Mouse (Mus musculus) NIH3T3 (cell line): ENCODE measurements at regions not wholly inside any gene's neighbourhood (a gene's known extent, or its start where the extent isn't known, plus 50 kb on each side); places are given as distances from the start of the nearest gene placed in this dataset.
"Not testable (repeated sequence)": the region's sequence is repeated elsewhere in the genome, so short reads cannot be mapped to it uniquely, and the experiment has no call there.

Experiments
- DNase-seq: peaks from one replicate; pipeline ENCODE4 v3.0.0-alpha.2; 2012; ENCODE audit warnings: low read depth

DNA sequence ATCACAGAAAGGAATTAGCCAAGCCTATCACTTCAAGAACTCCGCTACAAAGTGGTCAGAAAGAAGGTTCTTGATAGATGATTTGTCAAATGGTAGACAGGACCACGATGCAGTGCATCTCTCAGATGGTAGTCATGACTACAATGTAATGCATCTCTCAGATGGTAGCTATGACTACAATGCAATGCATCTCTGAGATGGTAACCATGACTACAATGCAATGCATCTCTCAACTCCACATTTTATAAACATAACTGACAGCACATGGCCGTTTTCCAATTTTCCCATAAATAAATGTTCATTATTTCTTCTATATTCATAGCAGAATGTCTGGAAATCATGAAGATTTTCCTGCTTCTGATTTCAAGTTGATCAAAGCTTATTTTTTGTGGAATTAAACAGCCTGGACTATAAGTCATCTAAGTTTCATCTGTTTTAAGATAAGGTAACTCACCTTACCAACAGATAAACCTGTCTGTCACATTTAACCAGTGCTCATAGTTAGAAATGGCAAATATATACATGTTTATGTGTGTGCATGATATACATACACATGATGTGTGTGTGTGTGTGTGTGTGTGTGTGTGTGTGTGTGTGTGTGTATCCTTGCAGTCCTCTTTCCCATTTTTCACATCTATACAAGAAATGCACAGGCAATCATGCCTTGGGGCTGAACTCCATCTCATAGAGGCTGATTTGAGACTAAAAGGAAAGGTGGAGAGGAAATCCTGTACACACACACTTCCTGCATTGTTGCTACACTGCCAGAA, 122.4 kb downstream of the Phf3 start:
- no peak for DNase-seq

- no peak for DNase-seq
These were observed 131.8 kb downstream of the Phf3 start for GRCm38 (mm10) chr1:30741955-30742354.

DNA sequence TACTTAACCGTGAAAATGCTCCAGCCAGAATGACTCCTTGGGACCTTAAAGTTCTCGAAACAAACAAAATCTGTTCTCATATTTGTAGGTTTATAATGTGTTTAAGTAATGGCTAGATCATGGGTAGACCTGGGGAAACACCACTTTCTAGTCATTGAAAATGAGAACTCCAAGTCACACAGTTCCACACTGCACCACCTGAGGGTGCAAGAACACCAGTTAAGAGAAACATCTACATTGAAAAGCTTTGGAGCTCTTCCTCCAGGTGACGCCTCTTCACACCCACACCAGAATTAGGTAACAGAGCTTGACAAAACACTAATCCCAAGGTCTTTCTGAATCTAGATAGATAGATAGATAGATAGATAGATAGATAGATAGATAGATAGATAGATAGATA, 132.9 kb downstream of the Phf3 start:
- DNase-seq = peak; percentile 11

- no peak for DNase-seq
These were observed 152.2 kb downstream of the Phf3 start for GRCm38 (mm10) chr1:30721519-30721918.

- DNase-seq = no peak
These were observed 152.9 kb downstream of the Phf3 start for GRCm38 (mm10) chr1:30720829-30721228.

- no peak for DNase-seq
These were observed 155.1 kb downstream of the Phf3 start for GRCm38 (mm10) chr1:30718578-30718977.

- no peak for DNase-seq
These were observed 157.4 kb downstream of the Phf3 start for GRCm38 (mm10) chr1:30716346-30716745.

- DNase-seq = no peak
These were observed 172.6 kb downstream of the Phf3 start for GRCm38 (mm10) chr1:30701116-30701515.

DNA sequence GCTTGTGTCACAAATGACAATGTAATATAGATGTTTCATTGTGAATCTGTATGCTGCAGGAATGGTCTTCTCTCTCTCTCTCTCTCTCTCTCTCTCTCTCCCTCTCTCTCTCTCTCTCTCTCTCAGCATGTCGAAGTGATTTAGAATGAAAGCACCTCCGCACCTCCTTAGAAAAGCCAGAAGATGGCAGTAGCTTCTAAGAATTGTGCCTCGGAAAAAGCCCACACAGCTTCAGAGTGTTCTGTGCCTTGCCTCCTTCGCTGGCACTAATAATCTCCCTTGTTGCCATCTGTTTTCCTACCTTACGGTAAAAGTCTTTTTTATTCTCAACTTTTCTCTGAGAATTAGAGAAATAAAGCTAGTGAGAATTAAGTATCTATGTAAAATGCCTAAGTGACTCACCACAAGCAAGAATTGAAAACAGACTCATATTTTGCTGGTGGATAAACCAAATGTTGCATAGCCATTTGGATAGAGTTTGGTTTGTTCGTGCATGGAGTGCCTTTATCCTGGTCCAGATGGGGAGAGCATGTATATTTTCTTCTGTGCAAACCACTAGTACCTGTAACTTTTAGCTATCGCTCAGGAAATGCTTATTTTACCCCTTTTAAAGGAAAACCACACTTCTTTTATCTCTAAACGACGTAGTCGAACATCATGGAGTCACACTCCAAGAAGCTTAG, 173.2 kb downstream of the Phf3 start:
- DNase-seq = peak; percentile 39

GRCm38 (mm10) chr1:30696342-30696741, 177.4 kb downstream of the Phf3 start:
- no peak for DNase-seq

GRCm38 (mm10) chr1:30685318-30685717, 188.4 kb downstream of the Phf3 start:
- no peak for DNase-seq

- no peak for DNase-seq
These were observed 189.8 kb downstream of the Phf3 start for GRCm38 (mm10) chr1:30683889-30684288.

- no peak for DNase-seq
These were observed 233.9 kb downstream of the Phf3 start for GRCm38 (mm10) chr1:30639807-30640206.

DNA sequence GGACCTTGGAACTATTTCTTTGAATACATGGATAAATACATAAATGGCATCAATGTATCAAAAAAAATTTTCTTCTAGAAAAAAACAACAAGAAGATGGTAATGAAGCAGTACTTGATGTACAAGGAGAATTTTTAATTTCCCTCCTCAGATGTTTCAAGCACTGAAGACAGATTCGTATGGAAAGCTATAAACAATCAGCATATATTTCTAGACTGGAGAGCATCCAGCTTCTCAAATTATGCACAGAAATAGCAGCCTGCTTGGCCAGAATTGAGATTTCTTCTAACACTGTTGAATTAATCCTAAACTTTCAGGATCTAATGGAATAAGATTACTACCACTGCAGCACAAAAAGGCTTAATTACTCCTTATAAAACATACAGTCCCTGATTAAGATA, 241.0 kb downstream of the Phf3 start:
- DNase-seq = no peak

GRCm38 (mm10) chr1:30627796-30628195, 245.9 kb downstream of the Phf3 start:
- DNase-seq = not testable (repeated sequence)

DNA sequence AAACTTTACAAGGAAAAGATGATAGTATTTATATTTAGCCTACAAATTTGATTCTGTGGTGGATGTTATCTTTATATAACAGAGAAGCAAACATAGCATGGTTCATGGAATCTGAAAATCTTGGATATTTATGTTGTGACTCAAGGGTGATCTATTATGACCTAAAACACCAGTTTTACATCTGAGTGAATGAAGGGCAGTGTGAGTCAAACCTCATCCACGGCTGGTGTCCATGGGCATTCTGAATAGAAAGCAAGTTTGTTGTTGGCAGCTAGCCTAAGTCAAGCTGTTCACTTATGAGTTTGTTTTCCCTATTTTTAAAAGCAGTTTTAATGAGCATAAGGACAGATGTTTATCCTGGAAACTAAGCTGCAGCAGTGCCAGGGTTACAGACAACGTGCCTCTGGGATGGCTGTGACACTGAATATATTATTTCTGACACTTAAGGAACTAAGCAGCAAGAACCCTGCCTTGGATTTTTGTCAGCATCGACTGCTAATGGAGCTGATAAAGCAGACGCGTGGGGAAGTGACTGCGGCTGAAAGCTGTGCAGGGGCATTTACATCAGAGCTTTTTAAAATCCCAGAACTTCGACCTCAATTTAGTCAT, 278.5 kb downstream of the Phf3 start:
- no peak for DNase-seq

DNA sequence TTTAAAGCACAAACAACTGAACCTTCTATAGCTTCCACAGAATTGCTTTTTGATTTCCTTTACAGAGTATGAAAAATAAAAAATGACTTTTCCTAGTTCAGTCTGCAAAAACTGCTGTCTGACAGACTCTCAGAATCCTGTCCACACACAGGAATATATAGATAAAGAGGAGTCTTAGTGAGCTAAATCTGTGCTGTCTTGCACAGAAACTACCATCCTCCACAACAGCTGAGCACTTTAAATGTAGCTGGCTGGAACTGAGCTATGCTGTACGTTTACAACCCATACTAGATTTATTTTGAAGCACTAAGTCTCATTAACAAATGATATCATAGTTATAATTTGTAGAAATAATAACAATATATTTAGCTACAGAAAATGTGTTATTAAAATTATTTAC, 279.7 kb downstream of the Phf3 start:
- no peak for DNase-seq

DNA sequence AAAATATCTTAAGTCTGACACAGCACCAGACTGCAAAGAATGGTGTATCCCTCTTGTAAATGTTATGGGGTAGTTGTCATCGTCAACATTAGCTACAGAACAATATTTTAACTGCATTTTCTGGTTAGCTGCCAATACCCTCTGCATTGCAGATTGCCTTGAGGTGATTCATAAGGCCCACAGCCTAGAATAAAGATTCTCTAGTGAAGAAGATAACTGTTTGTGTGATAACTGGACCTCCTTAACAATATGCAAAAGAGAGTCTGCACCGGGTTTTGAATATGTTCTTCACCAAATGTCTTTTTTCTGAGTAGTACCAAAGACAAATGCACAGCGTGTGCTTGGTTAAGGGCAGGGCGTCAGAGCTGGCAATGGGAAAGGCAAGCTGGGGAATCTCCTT, 283.0 kb downstream of the Phf3 start:
- no peak for DNase-seq

- no peak for DNase-seq
These were observed 284.8 kb downstream of the Phf3 start for GRCm38 (mm10) chr1:30588885-30589284.

GRCm38 (mm10) chr1:30588336-30588735, 285.4 kb downstream of the Phf3 start:
- no peak for DNase-seq

DNA sequence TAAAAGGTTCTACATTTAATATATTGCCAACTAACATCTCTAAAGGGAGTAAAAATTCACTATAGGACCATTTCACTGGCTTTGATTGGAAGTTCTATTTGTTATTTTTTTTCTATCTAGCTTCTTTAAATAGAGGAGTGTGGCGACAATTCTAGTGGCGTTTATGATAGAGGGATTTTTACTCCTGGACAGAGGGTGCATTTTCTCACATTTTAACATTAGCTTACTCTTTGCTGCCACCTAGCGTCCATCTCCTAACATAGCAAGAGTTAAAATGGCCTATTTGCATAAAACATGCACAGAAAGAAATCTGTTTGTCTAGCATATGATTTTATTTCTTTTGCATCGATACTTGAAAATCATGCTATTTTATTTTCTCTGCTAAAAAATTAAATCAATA, 288.9 kb downstream of the Phf3 start:
- DNase-seq = peak; percentile 69

DNA sequence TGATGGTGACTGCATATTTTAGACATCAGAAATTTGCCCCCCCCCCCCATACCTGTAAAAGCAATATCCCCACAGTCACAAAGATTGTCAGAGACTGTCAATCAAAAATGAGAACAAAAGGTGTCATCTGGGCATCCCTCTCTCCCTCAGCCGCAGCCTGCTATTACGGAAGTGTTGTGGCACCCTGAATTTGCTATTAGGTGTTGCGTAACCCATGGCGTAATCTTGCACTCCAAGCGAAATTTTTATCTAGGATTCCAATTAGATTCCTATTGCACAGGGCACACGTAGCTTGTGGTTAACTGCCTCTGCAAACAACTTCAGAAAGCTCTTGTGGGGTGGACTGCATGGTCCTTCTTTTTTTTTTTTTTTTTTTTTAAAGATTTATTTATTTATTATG, 289.9 kb downstream of the Phf3 start:
- DNase-seq = no peak

- DNase-seq = no peak
These were observed 309.0 kb downstream of the Phf3 start for GRCm38 (mm10) chr1:30564757-30565156.
